Mouse (Mus musculus) brain, adult 2 months (tissue): ENCODE measurements at regions not wholly inside any gene's neighbourhood (a gene's known extent, or its start where the extent isn't known, plus 50 kb on each side); places are given as distances from the start of the nearest gene placed in this dataset.
"Not testable (repeated sequence)": the region's sequence is repeated elsewhere in the genome, so short reads cannot be mapped to it uniquely, and the experiment has no call there.

ENCODE experiments used
- DNase-seq: peaks from one replicate; pipeline ENCODE4 v3.0.0; 2011; ENCODE audit warnings: low read depth, low spot score

GRCm38 (mm10) chr5:101497698-101498048 lies 167.1 kb downstream of the Nkx6-1 start:
- DNase-seq = no peak

DNA sequence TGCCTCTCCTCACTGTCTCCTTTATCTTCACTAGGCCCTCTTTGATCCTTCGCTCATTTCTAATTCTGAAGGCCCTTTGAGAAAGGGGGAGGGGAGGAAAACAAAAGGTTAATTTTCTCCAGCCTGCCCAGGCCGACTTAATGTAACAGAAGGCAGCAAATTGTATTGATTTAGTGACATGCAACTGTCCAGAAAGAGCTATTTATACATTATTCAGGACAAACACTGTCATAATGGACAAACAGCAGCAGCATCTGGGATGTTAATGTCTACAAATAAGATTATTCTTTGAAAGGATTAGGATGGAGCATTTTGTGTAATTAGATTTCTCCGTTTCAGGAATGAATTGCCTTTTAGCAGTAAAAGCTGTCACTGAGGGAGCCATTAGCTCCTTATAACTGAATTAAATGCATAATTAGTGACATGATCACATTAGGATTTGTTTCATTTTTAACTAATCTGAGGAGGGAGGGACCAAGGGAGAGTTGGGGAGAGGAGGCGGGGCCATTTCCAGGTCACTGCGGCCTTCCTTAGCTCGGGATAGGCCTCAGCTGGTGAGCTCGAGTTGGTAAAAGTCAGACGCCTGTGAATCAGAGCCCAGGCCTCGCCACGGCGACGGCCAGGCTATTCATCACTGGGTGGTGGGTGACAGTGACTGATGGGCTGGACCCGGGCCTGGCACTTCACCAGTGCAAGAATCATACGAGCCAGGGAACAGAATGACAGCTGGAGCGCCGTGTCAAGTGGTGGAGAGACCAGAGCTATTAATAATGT lies 167.7 kb downstream of the Nkx6-1 start:
- no peak for DNase-seq

DNA sequence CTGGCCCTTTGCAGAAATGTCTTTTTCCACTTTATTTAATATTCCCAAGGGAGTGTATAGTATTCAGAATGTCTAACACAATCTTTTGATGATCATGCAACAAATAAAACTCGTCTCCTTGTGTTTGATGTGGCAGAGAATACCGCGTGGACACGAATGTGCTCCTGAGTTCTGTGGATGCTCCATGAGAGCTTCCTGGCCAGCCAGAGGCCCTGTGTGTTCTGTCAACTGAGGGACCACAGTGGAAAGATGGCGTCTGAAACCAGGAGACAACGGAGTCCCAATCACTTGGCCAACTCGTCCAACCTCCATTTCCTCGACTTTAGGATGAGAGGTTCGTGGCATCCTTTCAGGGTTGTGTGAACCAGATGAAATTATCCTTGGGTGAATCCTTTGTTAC lies 168.6 kb downstream of the Nkx6-1 start:
- no peak for DNase-seq

DNA sequence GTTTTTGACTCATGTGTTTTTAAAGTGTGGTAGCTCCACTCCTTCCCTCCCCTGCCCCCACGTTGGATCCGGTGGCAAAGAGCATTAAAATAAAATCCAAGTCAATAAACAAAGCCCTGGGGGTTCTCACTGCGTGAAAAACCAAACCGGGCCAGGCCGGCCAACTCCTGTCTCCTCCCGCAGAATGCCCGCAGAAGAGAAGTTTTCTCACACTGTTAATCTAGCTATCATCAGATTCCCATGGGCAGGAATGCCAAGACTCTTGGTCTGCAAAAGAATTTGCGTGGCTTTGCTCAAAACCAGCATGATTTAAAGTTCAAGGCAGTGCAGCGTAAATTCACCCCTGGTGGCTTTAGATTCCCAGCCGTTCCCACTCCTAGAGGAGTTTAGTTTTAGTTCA lies 219.0 kb downstream of the Nkx6-1 start:
- DNase-seq = no peak

DNA sequence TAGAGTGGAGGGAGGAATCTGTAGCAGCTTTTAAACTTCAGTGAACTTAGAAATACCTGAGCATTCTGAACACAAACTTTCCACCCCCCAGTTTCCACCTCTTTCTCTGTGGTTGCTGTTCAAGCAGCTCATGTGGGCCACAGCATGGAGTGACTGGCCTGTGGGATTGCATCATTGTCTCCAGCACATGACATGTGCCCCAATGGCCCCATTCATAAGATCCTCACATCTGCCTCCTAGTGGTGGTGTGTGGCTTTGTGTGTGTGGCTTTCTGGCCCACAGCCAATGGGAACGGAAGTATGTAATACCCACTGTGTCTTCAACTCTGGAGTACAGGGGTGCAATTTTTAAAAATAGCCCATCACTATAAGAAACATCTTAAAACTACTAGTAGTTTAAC lies 223.0 kb downstream of the Nkx6-1 start:
- no peak for DNase-seq

DNA sequence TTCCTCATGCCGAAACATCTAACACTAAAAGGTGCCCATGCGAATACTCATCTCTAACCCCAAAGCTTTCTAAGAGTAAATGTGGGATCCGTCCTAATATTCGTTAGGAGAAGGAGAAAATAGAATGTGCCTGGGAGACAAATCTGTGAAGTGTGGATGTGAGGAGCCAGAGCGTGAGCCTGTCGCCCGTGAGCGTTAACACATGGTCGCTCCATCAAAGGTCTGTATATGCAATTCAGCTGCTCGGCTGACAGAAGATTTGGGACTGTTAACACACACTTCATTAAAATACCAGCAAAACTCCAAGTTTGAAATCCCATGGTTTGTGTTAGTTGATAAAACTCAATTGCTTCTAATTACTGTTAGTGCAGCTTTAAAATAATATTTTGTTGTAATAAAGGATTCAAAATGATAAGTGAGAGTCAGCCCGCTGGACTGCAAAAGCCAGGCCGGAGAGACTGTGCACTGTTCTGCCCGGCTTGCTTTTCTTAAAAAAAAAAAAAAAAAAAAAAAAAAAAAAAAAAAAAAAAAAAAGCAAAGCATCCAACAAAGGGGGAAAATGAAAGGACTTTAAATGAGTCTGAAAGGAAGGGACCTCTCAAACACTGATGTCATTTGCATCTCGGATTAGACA lies 227.0 kb downstream of the Nkx6-1 start:
- no peak for DNase-seq

DNA sequence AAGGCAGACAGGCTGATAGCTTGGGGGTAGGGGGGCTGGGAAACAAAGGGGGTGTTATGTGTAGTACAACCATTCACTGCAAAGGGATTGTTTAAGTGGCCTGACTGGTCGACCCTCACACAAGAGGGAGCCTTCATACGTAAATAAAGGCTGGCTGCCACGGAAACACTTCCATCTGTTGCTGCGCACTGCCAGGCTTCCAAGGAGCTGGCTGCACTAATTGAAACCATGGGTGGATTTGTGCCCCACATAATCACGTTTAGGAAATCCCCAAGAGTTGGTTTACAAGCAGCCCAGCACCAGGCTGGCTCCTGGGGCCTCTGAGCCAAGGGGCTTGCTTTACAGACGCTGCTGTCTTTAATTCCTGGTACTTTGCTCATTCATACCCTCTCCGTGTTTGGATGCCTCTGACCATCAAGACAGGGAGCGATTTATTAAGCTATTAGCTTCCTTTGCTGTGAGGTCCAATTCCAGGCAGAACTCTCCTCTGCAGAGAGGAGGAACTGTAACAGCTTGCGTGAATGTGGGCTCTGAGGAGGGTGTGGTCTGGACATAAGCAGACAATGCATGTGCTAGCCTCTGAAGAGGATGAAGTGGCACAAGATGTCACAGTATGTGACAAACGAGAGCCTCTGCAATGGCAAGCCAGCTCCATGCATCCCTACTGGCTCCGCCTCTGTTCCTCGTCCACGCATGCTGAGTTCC lies 238.6 kb downstream of the Nkx6-1 start:
- peak; percentile 12 for DNase-seq

DNA sequence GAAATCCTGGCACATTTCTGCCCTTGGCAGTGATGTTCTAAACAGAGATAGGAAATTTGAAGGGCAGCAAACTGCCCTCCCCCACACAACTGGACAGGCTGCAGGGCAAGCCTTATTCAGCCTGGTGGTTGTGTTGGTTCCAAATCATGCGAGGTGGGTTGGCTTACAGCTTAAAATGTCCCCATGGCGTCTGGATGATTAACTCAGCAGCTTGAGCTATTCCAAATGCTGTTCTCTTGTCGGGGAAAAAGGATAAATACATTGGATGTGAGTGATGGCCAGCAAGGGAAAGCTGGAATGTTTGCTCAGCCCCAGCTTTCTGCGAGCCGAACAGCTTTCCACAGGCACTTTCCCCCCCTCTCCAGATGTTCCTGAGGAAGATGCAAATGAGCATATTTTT lies 280.5 kb downstream of the Nkx6-1 start:
- DNase-seq = peak; percentile 23

DNA sequence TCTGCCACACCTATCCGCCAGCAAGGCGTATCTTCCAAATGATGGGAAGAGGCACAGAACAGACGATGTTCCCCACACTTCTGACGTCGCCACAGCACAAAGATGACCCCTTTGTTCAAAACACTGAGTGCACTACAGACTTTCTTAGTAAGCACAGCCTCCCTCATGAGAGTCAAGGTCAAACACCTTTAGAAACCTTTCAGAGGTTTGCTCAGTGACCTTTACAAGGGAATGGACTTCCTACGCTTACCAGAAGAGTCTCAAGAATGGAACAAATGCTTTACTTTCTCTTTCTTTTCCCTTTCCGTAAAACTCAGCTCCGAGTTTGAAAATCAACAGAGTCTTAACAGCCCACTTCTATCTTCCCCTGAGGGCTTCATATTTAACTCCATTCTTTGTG lies 283.4 kb downstream of the Nkx6-1 start:
- DNase-seq = no peak

- no peak for DNase-seq
These were observed 288.1 kb downstream of the Nkx6-1 start for GRCm38 (mm10) chr5:101376657-101377056.

DNA sequence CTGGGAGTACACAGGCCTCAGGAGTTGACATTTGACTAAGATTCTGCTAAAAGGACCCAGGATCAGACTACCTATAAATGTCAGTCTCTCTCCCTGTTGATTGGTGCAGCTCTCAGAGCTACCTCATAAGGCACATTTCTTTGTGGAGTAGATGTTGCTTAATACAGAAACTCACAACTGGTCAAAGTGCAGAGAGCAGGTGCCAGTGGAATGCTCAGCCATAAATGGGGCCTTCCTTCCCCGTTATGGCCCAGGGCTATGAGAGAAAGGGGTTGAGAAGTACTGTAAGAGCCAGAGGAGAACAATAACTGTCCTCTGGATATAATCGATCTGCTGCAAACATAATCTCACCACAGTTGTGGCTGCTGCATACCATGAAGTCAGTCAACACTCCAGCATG lies 290.7 kb downstream of the Nkx6-1 start:
- DNase-seq = no peak

GRCm38 (mm10) chr5:101372204-101372603 lies 292.6 kb downstream of the Nkx6-1 start:
- DNase-seq = no peak

DNA sequence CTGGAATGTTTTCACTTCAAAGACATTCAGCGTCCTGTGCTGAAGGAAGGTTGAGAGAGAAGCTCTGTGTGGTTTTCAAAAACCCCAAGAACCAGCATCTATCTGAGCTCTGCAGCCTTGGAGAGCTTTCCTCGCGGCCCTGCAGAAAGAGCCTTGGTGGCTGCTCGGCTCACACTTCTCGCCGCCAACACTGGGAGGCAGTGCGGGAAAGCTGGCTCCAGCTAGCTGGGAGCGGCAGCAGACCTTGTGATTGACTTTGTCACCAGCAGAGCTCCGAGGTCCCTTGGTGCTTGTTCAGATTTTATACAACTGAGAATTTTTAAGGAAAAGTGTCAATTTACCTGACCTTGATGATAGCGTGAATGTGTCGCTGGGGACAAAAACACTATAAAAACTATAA lies 299.4 kb downstream of the Nkx6-1 start:
- peak; percentile 61 for DNase-seq

DNA sequence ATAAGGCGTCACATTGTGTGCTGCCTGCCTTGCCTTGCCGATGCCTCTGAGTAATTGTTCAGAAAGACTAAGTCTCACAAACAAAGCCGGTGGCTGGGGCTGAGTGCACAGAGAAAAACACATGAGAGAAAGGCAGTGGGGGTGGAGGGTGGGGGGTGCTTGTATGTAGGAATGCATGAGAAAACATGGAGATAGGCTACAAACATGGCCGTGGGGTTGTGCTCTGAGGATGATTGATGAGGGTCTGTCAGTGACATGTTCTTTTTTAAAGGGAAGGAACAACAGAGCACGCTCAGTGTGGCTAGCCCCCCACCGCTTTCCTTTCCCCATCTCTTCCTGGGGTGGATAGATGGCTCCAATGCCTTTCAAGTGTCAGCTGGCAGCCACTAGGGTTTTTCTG lies 304.8 kb downstream of the Nkx6-1 start:
- DNase-seq = no peak

DNA sequence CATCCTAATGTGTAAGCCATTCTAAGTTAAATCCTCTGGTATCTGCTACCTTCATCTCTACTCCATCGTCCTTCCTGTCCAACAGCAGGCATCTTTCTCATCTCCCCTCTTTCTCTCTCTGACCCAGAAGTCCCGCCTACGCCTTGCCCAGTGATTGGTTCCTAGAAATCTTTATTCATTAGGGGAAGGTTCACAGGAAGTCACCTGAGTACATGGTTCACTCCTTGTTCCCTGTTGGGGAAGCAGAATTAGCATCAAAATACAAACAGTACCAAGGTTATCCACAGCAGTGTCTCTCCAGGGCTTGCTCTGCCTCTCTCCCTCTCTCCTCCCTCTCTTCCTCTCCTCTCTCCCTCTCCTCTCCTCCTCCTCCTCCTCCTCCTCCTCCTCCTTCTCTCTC lies 319.4 kb downstream of the Nkx6-1 start:
- DNase-seq = no peak

DNA sequence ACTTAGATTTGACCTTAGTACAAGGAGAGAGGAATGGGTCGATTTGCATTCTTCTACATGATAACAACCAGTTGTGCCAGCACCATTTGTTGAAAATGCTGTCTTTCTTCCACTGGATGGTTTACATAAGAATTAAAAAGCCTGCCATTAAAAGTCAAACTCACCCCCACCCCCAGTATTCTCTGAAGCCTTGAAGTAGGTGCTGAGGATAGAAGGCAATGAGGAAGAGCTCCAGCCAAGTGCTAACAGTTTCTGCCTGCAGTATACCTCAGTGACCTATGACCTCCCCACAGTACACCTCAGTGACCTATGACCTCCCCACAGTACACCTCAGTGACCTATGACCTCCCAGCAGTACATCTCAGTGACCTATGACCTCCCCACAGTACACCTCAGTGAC lies 328.4 kb downstream of the Nkx6-1 start:
- DNase-seq = not testable (repeated sequence)

GRCm38 (mm10) chr5:101331825-101332224 lies 333.0 kb downstream of the Nkx6-1 start:
- peak; percentile 22 for DNase-seq

DNA sequence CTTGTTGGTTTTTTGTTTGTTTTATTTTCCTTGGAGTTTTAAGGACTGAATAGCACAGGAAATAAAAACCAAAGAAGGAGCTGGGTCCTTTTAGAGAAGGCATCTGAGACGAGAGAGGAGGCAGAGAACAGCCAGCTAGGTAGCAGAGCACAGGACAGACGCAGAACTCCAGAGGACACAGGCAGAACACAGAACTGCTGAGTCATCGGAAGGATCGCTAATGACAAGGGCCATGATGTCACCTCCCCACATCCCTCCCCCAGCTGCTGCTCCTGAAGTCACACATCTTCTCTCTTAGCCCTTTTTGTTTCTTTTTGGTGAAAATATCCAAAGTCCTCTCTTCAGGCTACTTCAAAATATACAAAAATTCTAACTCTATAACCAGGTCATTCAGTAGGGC lies 338.7 kb downstream of the Nkx6-1 start:
- DNase-seq = peak; percentile 6

DNA sequence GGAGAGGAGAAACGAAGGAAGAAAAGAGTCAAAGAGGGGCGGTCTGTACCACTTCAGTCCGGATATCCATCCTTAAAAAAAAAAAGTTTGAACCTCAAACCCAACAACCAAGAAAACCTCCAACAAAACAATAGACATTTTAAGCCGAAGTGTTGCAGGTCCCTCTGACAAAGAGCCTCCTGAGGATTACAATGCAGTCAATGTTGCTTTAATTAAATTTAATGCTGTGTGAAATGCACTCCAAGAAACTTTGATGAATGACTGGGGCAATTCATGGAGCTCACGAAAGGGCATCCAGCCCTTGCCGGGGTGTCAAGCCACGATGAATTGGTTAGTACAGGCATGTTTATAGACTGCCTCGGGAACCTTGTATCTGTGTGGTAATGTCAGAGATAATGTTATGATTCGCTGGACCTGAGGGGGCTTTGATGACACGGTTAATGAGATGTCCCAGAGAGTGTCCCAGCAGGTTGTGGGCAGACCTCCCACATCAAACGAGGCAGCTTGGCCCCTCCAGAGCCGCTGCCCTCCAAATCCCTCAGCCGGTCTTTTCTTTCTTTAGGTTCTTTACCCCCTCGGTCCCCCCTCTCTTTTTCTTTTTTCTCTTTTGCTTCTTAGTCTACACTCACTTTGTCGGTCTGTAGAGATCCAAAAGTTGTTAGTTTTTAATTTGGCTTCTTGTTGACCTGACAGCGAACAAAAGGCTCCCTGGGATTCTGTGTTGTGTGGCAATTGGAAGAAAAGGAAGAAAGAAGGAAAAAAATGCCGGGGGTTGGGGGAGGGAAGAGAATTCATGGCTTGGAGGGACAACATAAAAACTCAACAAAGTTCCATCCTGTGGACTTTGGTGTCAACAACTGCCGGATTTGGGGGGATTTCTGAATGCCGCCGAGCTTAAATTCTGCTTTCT lies 341.5 kb downstream of the Nkx6-1 start:
- no peak for DNase-seq

GRCm38 (mm10) chr5:101299986-101300385 lies 364.8 kb downstream of the Nkx6-1 start:
- DNase-seq = no peak

GRCm38 (mm10) chr5:101298411-101298810 lies 366.4 kb downstream of the Nkx6-1 start:
- DNase-seq = peak; percentile 26
